Mouse (Mus musculus) ES-Bruce4 (cell line): ENCODE data around the gene Unc80. TPM values are rescaled to one million over a fixed set of nuclear protein-coding genes. Genes with fewer than 3 reads are reported as not detected.

Experiments used
- H3K27ac ChIP-seq: 2 replicates; pipeline ENCODE4 v1.5.1; 2012; ENCODE audit warnings: low read length, inconsistent platforms; ENCODE audit not compliant: insufficient read depth
- H3K27me3 ChIP-seq: 2 replicates; pipeline ENCODE4 v1.6.1; 2012; ENCODE audit warnings: mild to moderate bottlenecking, low read length, inconsistent platforms; ENCODE audit not compliant: control insufficient read depth, poor library complexity, insufficient read depth, severe bottlenecking
- H3K36me3 ChIP-seq: 2 replicates; pipeline ENCODE4 v1.6.1; 2012; ENCODE audit warnings: inconsistent platforms, mild to moderate bottlenecking, low read length, moderate library complexity; ENCODE audit not compliant: control insufficient read depth, poor library complexity, insufficient read depth, severe bottlenecking
- H3K4me1 ChIP-seq: one replicate; pipeline ENCODE4 v1.8.1; 2011; ENCODE audit warnings: low read length; ENCODE audit not compliant: control insufficient read depth, insufficient read depth
- H3K4me3 ChIP-seq: 2 replicates; pipeline ENCODE4 v1.5.1; 2011; ENCODE audit warnings: low read depth, mild to moderate bottlenecking, low read length
- H3K9ac ChIP-seq: 2 replicates; pipeline ENCODE4 v1.6.1; 2012; ENCODE audit warnings: low read depth, mild to moderate bottlenecking, inconsistent platforms; ENCODE audit not compliant: poor library complexity, severe bottlenecking
- H3K9me3 ChIP-seq: replicated peaks from 2 replicates; pipeline ENCODE4 v1.6.1; 2012; ENCODE audit warnings: mild to moderate bottlenecking, low read length, inconsistent platforms; ENCODE audit not compliant: control insufficient read depth, poor library complexity, insufficient read depth, severe bottlenecking
- CTCF ChIP-seq: IDR thresholded peaks from one replicate; pipeline ENCODE4 v1.8.1; 2011; ENCODE audit warnings: low read depth, low read length
- EP300 ChIP-seq: IDR thresholded peaks from 2 replicates; pipeline ENCODE4 v1.6.1; 2011; ENCODE audit warnings: low read depth, low read length; ENCODE audit not compliant: insufficient read depth
- POLR2A ChIP-seq: IDR thresholded peaks from one replicate; pipeline ENCODE4 v1.8.1; 2011; ENCODE audit warnings: low read length; ENCODE audit not compliant: insufficient read depth
- polyA plus RNA-seq: library from polyadenylated mRNA; stranded (reverse); fragments of >200 nt; gene quantifications from 2 replicates; pipeline ENCODE4 v1.2.4, GENCODE M21; 2011; ENCODE audit warnings: low read depth; ENCODE audit not compliant: missing spikeins, insufficient read depth, insufficient read length

Gene Unc80
- 0.27 TPM in 1 of 2 replicates, not detected in the other for polyA plus RNA-seq

GRCm38 (mm10) chr1:66467821-66468703 is at the start of gene Unc80:
Gene Unc80 (plus strand): TSS chr1:66468367.
- H3K27ac ChIP-seq = no peak within 1 kb of the TSS
- peak within 1 kb of the TSS; percentile 85 for H3K4me3 ChIP-seq
- peak within 1 kb of the TSS; percentile 87 for H3K9ac ChIP-seq
- no peaks in the 10 kb centered on the region for H3K36me3 ChIP-seq
- no peaks in the 10 kb centered on the region for H3K9me3 ChIP-seq
- H3K27me3 ChIP-seq = 0 out of 2 replicates have a peak, but pooled peaks cover 4% of the 10 kb centered on the region
- no peaks in the 10 kb centered on the region for H3K4me1 ChIP-seq
- no peak for TF ChIP-seq CTCF

GRCm38 (mm10) chr1:66426073-66426472 is 42.1 kb upstream of the Unc80 start:
- no peaks in the 10 kb centered on the region for H3K4me1 ChIP-seq
- no peak overlapping the region for H3K4me3 ChIP-seq
- H3K27me3 ChIP-seq = no peaks in the 10 kb centered on the region
- no peaks in the 10 kb centered on the region for H3K36me3 ChIP-seq
- TF ChIP-seq CTCF = no peak
- TF ChIP-seq POLR2A = no peak
- TF ChIP-seq EP300 = no peak
- H3K9me3 ChIP-seq = no peaks in the 10 kb centered on the region
- H3K27ac ChIP-seq = no peak overlapping the region
- H3K9ac ChIP-seq = no peak overlapping the region

DNA sequence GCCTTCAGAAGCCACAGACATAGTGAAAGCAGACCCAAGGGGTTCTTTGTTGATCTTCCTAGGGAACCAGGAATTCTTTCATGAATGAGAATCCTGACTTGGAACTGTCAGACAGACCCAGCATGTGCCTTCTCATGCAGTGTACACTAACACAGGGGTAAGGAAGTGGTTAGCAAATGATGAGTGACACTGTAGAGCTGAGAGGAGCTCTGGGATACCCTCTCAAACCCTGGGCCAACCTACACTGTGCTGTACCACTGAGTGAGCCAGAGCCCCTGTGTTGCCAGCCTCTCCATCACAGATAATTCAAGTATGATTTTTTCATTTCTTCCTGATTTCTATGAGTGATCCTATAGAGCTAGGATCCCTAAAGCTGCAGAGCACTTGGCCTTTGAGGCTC is 37.2 kb upstream of the Unc80 start:
- Histone ChIP-seq H3K9me3 (no peaks in the 10 kb centered on the region), H3K9ac (no peak overlapping the region), H3K36me3 (no peaks in the 10 kb centered on the region), H3K4me3 (no peak overlapping the region), H3K27ac (no peak overlapping the region), H3K4me1 (no peaks in the 10 kb centered on the region), H3K27me3 (no peaks in the 10 kb centered on the region)
- no peak for TF ChIP-seq CTCF
- TF ChIP-seq POLR2A = no peak
- TF ChIP-seq EP300 = no peak

- Histone ChIP-seq H3K4me3 (no peak overlapping the region), H3K36me3 (no peaks in the 10 kb centered on the region), H3K9me3 (no peaks in the 10 kb centered on the region), H3K27me3 (no peaks in the 10 kb centered on the region), H3K4me1 (no peaks in the 10 kb centered on the region), H3K27ac (no peak overlapping the region), H3K9ac (no peak overlapping the region)
- TF ChIP-seq CTCF (no peak), EP300 (no peak), POLR2A (no peak)
These were observed 36.7 kb upstream of the Unc80 start for GRCm38 (mm10) chr1:66431472-66431871.

- Histone ChIP-seq H3K4me3 (no peak overlapping the region), H3K4me1 (peaks cover under 1% of the 10 kb centered on the region), H3K9me3 (no peaks in the 10 kb centered on the region), H3K9ac (no peak overlapping the region), H3K27me3 (no peaks in the 10 kb centered on the region), H3K27ac (no peak overlapping the region), H3K36me3 (no peaks in the 10 kb centered on the region)
- TF ChIP-seq POLR2A = no peak
- TF ChIP-seq EP300 = no peak
- no peak for TF ChIP-seq CTCF
These were observed 30.1 kb upstream of the Unc80 start for GRCm38 (mm10) chr1:66438069-66438468.

- Histone ChIP-seq H3K9ac (no peak overlapping the region), H3K4me1 (peaks cover 1% of the 10 kb centered on the region), H3K27me3 (no peaks in the 10 kb centered on the region), H3K9me3 (no peaks in the 10 kb centered on the region), H3K36me3 (no peaks in the 10 kb centered on the region), H3K27ac (no peak overlapping the region), H3K4me3 (no peak overlapping the region)
- no peak for TF ChIP-seq EP300
- no peak for TF ChIP-seq CTCF
These were observed 25.2 kb upstream of the Unc80 start for GRCm38 (mm10) chr1:66442922-66443321.
